Mouse (Mus musculus) testis, adult 2 months (tissue): ENCODE measurements around the gene Hspb7.

Source experiments
- CTCF ChIP-seq: fragments of 200-500 bp; IDR thresholded peaks from 2 replicates; pipeline ENCODE4 v1.5.1; 2012; ENCODE audit warnings: low read depth, mild to moderate bottlenecking, inconsistent platforms, low read length, moderate library complexity; ENCODE audit not compliant: control insufficient read depth, insufficient read depth, insufficient replicate concordance
- POLR2A ChIP-seq: fragments of 200-500 bp; IDR thresholded peaks from 2 replicates; pipeline ENCODE4 v1.6.1; 2012; ENCODE audit warnings: low read depth, mild to moderate bottlenecking, inconsistent platforms, low read length, moderate library complexity; ENCODE audit not compliant: control insufficient read depth

- TF ChIP-seq CTCF (no peak), POLR2A (no peak)
Observed at GRCm38 (mm10) chr4:141400171-141400570, 20.4 kb upstream of the Hspb7 start.
